Mouse (Mus musculus) forebrain, embryonic 11.5 days (tissue): ENCODE results near the gene Proca1. TPM values are rescaled to one million over a fixed set of nuclear protein-coding genes. Genes with fewer than 3 reads are reported as not detected.

ENCODE experiments used
- ATAC-seq: fragments of 200-750 bp; cut with Nextera tagmentation; replicated peaks from 2 replicates; pipeline ENCODE4 v1.8.0; 2017; ENCODE audit warnings: moderate TSS enrichment; ENCODE audit not compliant: low FRiP score
- DNase-seq: peaks from one replicate; pipeline ENCODE4 v3.0.0-alpha.2; 2017; ENCODE audit warnings: low spot score
- H3K27ac ChIP-seq: fragments of 300-500 bp; sonication (generic); 2 replicates; pipeline ENCODE4 v1.5.1; 2014; ENCODE audit warnings: low read depth, low read length
- H3K27me3 ChIP-seq: fragments of 300-500 bp; sonication (generic); 2 replicates; pipeline ENCODE4 v1.6.1; 2014; ENCODE audit warnings: mild to moderate bottlenecking, low read length, mixed read lengths; ENCODE audit not compliant: control insufficient read depth, insufficient read depth
- H3K36me3 ChIP-seq: fragments of 300-500 bp; sonication (generic); 2 replicates; pipeline ENCODE4 v1.6.1; 2014; ENCODE audit warnings: mild to moderate bottlenecking, low read length, moderate library complexity, mixed read lengths; ENCODE audit not compliant: control insufficient read depth, insufficient read depth
- H3K4me1 ChIP-seq: fragments of 300-500 bp; sonication (generic); replicated peaks from 2 replicates; pipeline ENCODE4 v1.6.1; 2014; ENCODE audit warnings: low read length, mixed read lengths; ENCODE audit not compliant: control insufficient read depth, insufficient read depth
- H3K4me2 ChIP-seq: fragments of 300-500 bp; sonication (generic); 2 replicates; pipeline ENCODE4 v1.6.1; 2014; ENCODE audit warnings: low read depth, mild to moderate bottlenecking, low read length, moderate library complexity, mixed read lengths; ENCODE audit not compliant: severe bottlenecking
- H3K4me3 ChIP-seq: fragments of 300-500 bp; sonication (generic); 2 replicates; pipeline ENCODE4 v1.5.1; 2014; ENCODE audit warnings: low read depth, low read length
- H3K9ac ChIP-seq: fragments of 300-500 bp; sonication (generic); 2 replicates; pipeline ENCODE4 v1.6.1; 2014; ENCODE audit warnings: low read length
- H3K9me3 ChIP-seq: fragments of 300-500 bp; sonication (generic); 2 replicates; pipeline ENCODE4 v1.6.1; 2016; ENCODE audit warnings: low read length, mixed read lengths; ENCODE audit not compliant: control insufficient read depth
- WGBS: fragments of 180-500 bp; shearing (Covaris S2); extraction: QIAGEN DNeasy Blood & Tissue Kit; methylation state at CpG from one replicate; pipeline ENCODE4 v1.1.7; 2014; 5-methylcytosine and 5-hydroxymethylcytosine counted together
- microRNA-seq: library from miRNA; unstranded; fragments of <30 nt; microRNA quantifications from one replicate; pipeline ENCODE4, GENCODE M21; 2016; ENCODE audit not compliant: insufficient number of aligned reads
- polyA plus RNA-seq: library from polyadenylated mRNA; unstranded; fragments of >200 nt; fragmentation: Nextera tagmentation; extraction: Ambion mirVana; gene quantifications from 2 replicates; pipeline ENCODE4 v1.2.1, GENCODE M21; 2014

Proca1 gene
- polyA plus RNA-seq, 1 experiment from 2014 or later = 1.6 TPM

GRCm38 (mm10) chr11:78246318-78247011 lies 53.3 kb downstream of the Proca1 start:
- H3K9me3 ChIP-seq = no peaks in the 10 kb centered on the region
- ATAC-seq = no peak

GRCm38 (mm10) chr11:78247012-78247348 lies 53.8 kb downstream of the Proca1 start:
- peaks cover 2% of the 10 kb centered on the region; the same call in 1 of the 2 replicates for H3K4me1 ChIP-seq
- WGBS = 86% methylated on average over 3 of the region's 3 CpGs
- H3K9me3 ChIP-seq = no peaks in the 10 kb centered on the region
- no peak overlapping the region for H3K9ac ChIP-seq
- no peaks in the 10 kb centered on the region for H3K27me3 ChIP-seq
- DNase-seq = no peak
- no peak overlapping the region for H3K27ac ChIP-seq
- no peak for ATAC-seq
- H3K4me3 ChIP-seq = 0 out of 2 replicates have a peak overlapping the region, but pooled peaks have one; percentile 97
- H3K36me3 ChIP-seq = no peaks in the 10 kb centered on the region
- H3K4me2 ChIP-seq = no peak overlapping the region

More at GRCm38 (mm10) chr11:78246318-78247011, 53.3 kb downstream of the Proca1 start:
- WGBS = 54% methylated on average over 7 of the region's 7 CpGs
- Histone ChIP-seq H3K4me1 (peaks cover 2% of the 10 kb centered on the region; the same call in 1 of the 2 replicates), H3K36me3 (no peaks in the 10 kb centered on the region), H3K4me3 (peak overlapping the region; percentile 97), H3K27me3 (no peaks in the 10 kb centered on the region), H3K9ac (no peak overlapping the region), H3K27ac (no peak overlapping the region), H3K4me2 (peak overlapping the region; percentile 84)
- DNase-seq = no peak

- no peak overlapping the region for H3K4me3 ChIP-seq
- DNase-seq (no peak), ATAC-seq (no peak)
- H3K9ac ChIP-seq = no peak overlapping the region
- H3K9me3 ChIP-seq = no peaks in the 10 kb centered on the region
- H3K4me1 ChIP-seq = peaks cover 2% of the 10 kb centered on the region; the same call in 1 of the 2 replicates
- 0 out of 2 replicates have a peak overlapping the region, but pooled peaks have one; percentile 11 for H3K4me2 ChIP-seq
- H3K36me3 ChIP-seq = peaks cover 4% of the 10 kb centered on the region; the same call in 1 of the 2 replicates
- WGBS = 69% methylated on average over 4 of the region's 4 CpGs
- H3K27me3 ChIP-seq = no peaks in the 10 kb centered on the region
- H3K27ac ChIP-seq = no peak overlapping the region
These were observed 54.5 kb downstream of the Proca1 start for GRCm38 (mm10) chr11:78247727-78248140.

Small RNA genes within 50 kb of the gene (microRNA-seq; reads per million reads assigned to microRNA genes)
- gene Mir7653 = not detected

Other genes starting within 250 kb of the Proca1 start
- gene Phf12, start 210.6 kb upstream of the Proca1 start, polyA plus RNA-seq = 29.6 and 30.5 TPM in 2 replicates
- gene Dhrs13, start 161.1 kb upstream of the Proca1 start, polyA plus RNA-seq = 18.8 and 22.1 TPM in 2 replicates
- gene Flot2, start 155.5 kb upstream of the Proca1 start, polyA plus RNA-seq = 71.2 and 74.2 TPM in 2 replicates
- gene Eral1, start 113.0 kb upstream of the Proca1 start, polyA plus RNA-seq = 39.4 and 41.8 TPM in 2 replicates
- gene Fam222b, start 98.7 kb upstream of the Proca1 start, polyA plus RNA-seq = 31.3 and 34.4 TPM in 2 replicates
- gene Traf4, start 27.8 kb upstream of the Proca1 start, polyA plus RNA-seq = 77.7 and 79.6 TPM in 2 replicates
- gene Nek8, start 16.7 kb upstream of the Proca1 start, polyA plus RNA-seq = 7.6 and 9.6 TPM in 2 replicates
- gene Tlcd1, start 16.7 kb upstream of the Proca1 start, polyA plus RNA-seq = 7.1 and 9.9 TPM in 2 replicates
- gene Rpl23a, start 9.8 kb upstream of the Proca1 start, polyA plus RNA-seq = 1,094 and 1,161 TPM in 2 replicates
- 54.7 and 58.8 TPM in 2 replicates for gene Rab34, start 5.0 kb upstream of the Proca1 start, polyA plus RNA-seq
- 41.0 and 52.3 TPM in 2 replicates for gene Sdf2, start 52.4 kb downstream of the Proca1 start, polyA plus RNA-seq
- 33.7 and 34.0 TPM in 2 replicates for gene Supt6, start 52.6 kb downstream of the Proca1 start, polyA plus RNA-seq
- 75.1 and 84.6 TPM in 2 replicates for gene 2610507B11Rik, start 68.4 kb downstream of the Proca1 start, polyA plus RNA-seq
- gene BC030499, start 97.4 kb downstream of the Proca1 start, polyA plus RNA-seq = 0.21 and 0.87 TPM in 2 replicates
- gene Spag5, start 108.1 kb downstream of the Proca1 start, polyA plus RNA-seq = 75.5 and 76.1 TPM in 2 replicates
- 3.3 and 7.4 TPM in 2 replicates for gene Aldoc, start 129.6 kb downstream of the Proca1 start, polyA plus RNA-seq
- 69.6 and 70.3 TPM in 2 replicates for gene Pigs, start 135.0 kb downstream of the Proca1 start, polyA plus RNA-seq
- 73.2 and 77.4 TPM in 2 replicates for gene Unc119, start 150.1 kb downstream of the Proca1 start, polyA plus RNA-seq
- gene Foxn1, start 193.2 kb downstream of the Proca1 start, polyA plus RNA-seq = not detected in 2 replicates
- gene Slc13a2, start 228.8 kb downstream of the Proca1 start, polyA plus RNA-seq = not detected in 2 replicates